Mouse (Mus musculus) cortical plate, adult 2 months (tissue): Measurements from ENCODE around the gene Hey2.

Experiments
- CTCF ChIP-seq: fragments of 200-500 bp; IDR thresholded peaks from 2 replicates; pipeline ENCODE4 v1.5.1; 2011; ENCODE audit warnings: mild to moderate bottlenecking, control low read depth, low read length; ENCODE audit not compliant: insufficient read depth; ENCODE audit errors: extremely low read depth
- POLR2A ChIP-seq: fragments of 200-500 bp; IDR thresholded peaks from 2 replicates; pipeline ENCODE4 v1.6.1; 2011; ENCODE audit warnings: mild to moderate bottlenecking, low read length, control low read depth; ENCODE audit not compliant: insufficient read depth; ENCODE audit errors: extremely low read depth

DNA sequence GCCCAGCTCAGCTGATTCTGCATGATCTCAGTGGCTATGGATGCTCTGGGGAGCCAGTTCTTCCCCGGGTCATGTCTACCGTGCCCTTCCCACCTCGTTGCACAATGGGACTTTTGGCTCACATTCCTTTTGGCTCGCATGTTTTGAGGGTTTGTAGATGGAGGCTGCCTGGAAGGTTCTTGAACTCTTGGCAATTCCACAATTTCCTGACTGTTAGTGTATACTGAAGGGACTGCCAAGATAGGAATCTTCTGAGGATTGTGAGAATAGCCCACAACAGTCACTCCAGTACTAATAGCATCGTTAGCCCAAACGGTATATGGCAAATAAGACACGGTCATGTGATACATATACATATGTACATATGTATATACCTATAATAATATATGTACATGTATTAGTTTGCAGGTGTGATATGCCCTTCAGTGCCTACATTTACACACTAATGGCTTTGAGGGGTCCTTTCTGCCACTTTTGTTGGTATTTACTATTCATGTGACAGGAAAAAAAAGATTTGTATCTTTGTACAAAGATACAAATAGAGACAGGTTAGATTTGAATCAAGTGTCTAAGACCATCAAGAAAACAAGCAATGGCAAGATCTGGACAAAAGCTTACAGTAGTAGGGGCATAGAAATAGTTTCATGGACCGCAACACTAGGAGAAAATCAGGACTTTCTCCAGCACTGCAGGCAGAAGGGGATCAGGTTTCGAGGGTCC, 32.2 kb downstream of the Hey2 start:
- TF ChIP-seq CTCF (no peak), POLR2A (no peak)
